Mouse (Mus musculus): ENCODE measurements around the gene Herpud2. TPM values are rescaled to one million over a fixed set of nuclear protein-coding genes. Genes with fewer than 3 reads are reported as not detected.

Gene Herpud2
- total RNA-seq, 1 experiment from 2014 or later: 36.1 TPM

Other genes starting within 250 kb of the Herpud2 start
- gene Gm10181, start 62.4 kb downstream of the Herpud2 start, total RNA-seq (2017): not detected in 3 replicates
- 444 to 467 TPM (median 446 TPM) in 3 replicates for gene Sept7, start 100.6 kb upstream of the Herpud2 start, total RNA-seq (2017)